Mouse (Mus musculus) cerebellum, postnatal 25 days (tissue): ENCODE measurements around the gene Gpc3.

ENCODE experiments used
- DNase-seq, 2 experiments: peaks; one replicate each; pipeline ENCODE4 v3.0.0; 2021; ENCODE audit warnings: mixed read lengths in 2 of 2

Gpc3 gene

DNA sequence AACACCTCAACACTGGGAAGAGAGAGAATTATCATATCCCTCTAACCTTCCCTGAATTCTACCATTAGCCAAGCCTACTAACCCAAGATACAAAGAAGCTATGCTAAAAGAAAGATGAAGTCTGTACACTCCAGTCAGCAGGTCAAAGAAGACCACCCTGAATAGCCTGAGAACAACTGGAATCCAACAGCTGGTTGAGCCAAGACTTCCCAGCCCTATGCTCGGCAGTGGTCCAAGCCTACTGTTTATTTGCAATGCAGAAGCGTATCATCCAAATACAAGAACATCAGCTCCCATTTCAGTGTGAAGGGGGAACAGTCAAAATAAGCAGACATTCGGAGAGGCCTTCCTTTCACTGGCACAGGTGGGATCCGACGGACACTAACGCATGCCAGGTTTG is 56.3 kb downstream of the Gpc3 start:
- DNase-seq: no peak

DNA sequence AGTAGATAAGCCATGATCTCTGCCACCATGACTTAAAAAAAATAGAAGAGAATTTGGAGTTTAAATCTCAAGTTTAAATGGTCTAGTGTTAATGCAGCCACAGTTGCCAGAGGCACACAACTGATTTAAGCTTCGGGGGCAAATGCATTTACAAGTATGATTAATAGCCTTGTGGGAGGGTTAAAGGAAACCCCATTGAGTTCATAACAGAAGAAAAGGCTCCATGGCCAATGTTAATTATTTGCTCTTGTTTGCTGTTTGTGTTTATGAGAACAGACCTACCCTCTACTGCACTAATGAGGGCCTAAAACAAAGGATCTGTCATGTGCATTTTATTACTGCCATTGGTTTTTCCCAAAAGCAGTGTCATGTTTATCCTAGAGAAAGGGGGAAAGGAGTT is 62.5 kb downstream of the Gpc3 start:
- no peak for DNase-seq

GRCm38 (mm10) chrX:52544623-52545022 is 69.1 kb downstream of the Gpc3 start:
- no peak for DNase-seq

DNA sequence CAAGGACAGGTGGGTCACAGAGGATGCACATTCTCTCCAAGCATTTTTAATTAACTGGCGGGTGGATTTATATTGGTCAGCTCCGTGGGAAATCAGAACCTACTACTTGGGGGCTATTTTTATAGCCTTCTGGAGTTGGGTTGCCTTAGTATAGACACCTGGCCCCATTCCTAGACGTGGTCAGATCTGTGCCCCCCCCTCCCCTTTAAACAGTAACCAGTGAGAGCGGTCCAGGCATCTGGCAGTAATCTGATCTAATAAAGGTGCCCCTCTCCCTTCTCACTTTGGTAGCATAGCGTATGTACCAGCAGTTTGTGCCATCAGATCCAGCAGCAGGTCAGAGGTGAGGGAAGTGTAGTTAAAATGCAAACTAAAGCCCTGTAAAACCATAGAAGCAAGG is 76.5 kb downstream of the Gpc3 start:
- DNase-seq: no peak

DNA sequence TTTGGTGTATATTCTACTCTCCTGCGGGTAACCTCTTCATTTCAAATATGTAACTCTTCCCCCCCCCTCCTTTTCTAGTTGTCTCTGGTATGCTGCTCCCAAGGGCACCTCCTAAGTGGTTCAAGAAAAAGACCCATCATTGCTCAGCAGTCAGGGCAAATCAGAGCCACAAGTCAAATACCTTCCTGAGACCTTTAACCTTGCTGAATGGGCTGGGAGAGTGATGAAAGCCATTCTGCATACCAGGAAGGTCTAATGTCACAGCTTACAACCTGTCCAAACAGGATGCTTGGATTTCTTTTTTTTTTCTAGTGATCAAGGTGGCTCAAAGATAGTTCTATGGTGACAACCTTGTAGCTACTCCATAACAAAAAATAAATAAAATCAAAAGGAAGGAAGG is 80.0 kb downstream of the Gpc3 start:
- no peak for DNase-seq

DNA sequence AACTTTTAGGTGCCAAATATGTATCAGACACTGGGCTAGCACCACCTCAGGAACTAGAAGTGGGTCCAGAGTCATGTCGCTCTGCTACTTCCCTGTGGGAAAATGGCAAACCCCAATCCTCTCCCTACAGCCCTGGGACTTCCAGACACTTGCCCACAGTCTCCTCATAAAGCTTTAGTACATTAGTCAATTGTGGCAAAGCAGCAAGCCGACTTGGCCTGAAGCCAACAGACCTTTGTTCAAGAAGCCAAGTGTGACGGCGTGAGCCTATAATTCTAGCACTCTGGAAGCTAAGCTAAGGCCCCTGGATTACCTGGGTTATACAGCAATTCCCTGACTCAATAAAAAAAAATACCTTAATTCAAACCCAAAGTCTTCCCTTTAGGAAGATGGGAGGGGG is 80.7 kb downstream of the Gpc3 start:
- peak in 1 of 2 experiments; percentile 13 for DNase-seq

- DNase-seq: no peak
Measured at GRCm38 (mm10) chrX:52532124-52532523, 81.6 kb downstream of the Gpc3 start.

- no peak for DNase-seq
Measured at GRCm38 (mm10) chrX:52526086-52526485, 87.7 kb downstream of the Gpc3 start.

DNA sequence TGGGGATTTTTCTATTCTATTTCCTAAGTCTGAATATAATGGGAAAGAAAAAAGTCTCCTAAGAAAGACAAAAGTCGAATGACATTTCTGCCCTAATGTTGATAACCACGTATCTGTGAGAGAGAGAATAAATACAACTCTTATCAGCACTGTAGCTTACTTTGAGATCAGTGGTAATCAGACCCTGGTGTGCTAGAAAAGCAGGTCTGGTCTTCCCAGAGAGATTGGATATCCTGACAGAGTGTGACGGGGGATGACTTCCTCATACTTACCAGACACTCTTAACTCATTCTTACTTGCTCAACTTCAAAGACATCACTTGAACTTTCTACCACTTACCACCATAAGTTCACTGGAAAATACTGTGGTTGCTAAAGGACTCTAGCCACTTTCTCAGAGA is 88.6 kb downstream of the Gpc3 start:
- no peak for DNase-seq

- no peak for DNase-seq
Measured at GRCm38 (mm10) chrX:52514553-52514952, 99.2 kb downstream of the Gpc3 start.

DNA sequence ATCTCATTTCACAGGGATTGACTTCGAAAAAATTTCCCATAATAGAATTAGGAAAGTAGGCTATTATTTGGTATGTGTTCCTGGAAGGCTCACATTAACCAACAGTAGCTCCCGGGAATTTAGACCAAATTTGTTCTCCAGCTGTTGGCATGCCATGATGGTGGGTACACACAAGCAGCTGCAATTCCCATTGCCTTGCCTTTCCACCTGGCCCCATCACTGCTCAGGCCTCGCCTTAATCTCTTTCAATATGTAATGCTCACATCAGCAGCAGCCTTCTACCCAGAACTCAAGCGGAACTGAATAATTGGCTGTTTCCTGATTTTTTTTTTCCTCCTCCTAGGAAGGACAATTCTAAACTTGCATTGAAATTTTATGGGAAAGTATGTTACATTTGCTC is 102.6 kb downstream of the Gpc3 start:
- no peak for DNase-seq

GRCm38 (mm10) chrX:52503857-52504256 is 109.9 kb downstream of the Gpc3 start:
- no peak for DNase-seq

- DNase-seq: no peak
Measured at GRCm38 (mm10) chrX:52489461-52489860, 124.3 kb downstream of the Gpc3 start.

GRCm38 (mm10) chrX:52455074-52455588 is 158.6 kb downstream of the Gpc3 start:
- DNase-seq: no peak

- peak; percentile 67 to 68 for DNase-seq
Measured at GRCm38 (mm10) chrX:52453445-52454182, 160.1 kb downstream of the Gpc3 start.

- no peak for DNase-seq
Measured at GRCm38 (mm10) chrX:52449177-52449576, 164.6 kb downstream of the Gpc3 start.

DNA sequence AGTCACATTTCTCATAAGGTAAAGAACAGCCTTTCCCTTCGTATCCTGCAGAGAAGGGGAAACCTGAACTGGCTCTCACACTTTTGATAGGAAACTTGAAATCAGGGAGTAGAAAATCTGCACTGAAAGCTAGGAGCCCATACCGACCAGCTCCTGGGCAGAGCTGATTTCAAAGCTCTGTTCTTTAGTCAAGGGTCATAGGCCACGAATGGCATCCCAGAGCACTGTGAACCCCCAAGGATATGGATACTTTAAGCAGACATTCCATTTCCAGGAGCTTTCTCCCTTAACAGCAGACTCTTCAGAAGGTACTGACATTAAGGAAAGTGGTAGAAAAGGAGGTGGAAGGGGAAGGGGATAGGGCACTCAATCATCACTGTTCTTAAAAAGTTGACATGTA is 165.3 kb downstream of the Gpc3 start:
- DNase-seq: no peak

- DNase-seq: no peak
Measured at GRCm38 (mm10) chrX:52446530-52446929, 167.2 kb downstream of the Gpc3 start.

- DNase-seq: no peak
Measured at GRCm38 (mm10) chrX:52444977-52445376, 168.8 kb downstream of the Gpc3 start.

- DNase-seq: peak in 1 of 2 experiments; percentile 5
Measured at GRCm38 (mm10) chrX:52441798-52442197, 172.0 kb downstream of the Gpc3 start.

DNA sequence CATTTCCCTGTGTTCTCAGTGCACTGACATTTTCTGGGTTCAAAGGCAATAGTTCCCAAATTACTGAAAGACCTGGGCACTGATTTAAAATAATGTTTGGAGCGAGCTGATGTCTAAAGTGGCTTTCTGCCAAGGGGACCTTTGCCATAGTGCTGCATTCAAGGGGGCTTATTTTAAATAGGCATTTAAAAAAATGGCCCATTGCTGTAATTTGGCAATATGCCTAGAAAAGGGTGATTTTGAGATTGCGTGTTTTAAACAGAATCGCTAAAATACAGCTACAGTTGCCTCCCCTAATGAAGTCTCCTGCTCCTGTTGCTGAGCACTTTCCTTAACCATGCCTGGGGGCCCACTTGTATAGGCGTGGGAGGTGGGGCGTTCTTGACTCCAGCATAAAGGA is 174.3 kb downstream of the Gpc3 start:
- DNase-seq: no peak

DNA sequence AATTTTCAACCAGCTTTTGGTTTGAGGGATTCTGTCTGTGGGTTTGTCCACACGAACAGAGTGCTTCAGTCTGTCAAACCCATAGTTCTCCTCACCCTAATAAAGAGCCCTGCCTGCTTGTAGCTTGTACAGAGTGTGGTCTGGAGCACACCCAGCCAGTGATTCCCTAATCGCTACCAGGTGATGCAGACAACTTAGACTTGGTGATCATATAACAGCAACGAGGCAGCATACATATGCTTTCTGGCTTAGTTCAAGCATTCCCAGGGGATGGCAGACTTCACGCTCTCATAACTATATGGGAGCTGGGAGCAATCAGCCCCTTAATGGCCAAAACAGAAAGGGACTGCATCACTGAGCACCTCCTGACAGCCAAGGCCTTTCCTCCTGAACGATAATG is 188.1 kb downstream of the Gpc3 start:
- DNase-seq: no peak

- DNase-seq: no peak
Measured at GRCm38 (mm10) chrX:52419850-52420249, 193.9 kb downstream of the Gpc3 start.

DNA sequence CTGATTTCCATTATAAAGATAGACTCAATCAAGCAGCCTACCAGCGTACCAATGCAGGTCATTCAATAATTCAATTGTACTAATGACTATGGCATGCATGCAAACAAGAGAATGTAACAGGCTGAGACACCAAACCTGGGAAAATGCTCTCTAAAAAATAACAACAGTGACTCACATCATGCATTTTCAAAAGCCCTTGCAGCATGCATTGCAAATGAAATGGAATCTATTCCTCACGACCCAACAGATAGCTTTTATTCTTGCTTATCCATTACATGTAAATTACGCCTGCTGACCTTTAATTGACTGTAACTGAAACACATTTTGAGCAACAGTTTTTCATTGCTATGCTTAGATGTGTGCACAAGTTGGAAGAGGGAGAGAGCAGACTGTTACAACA is 200.8 kb downstream of the Gpc3 start:
- DNase-seq: no peak

GRCm38 (mm10) chrX:52401188-52401587 is 212.6 kb downstream of the Gpc3 start:
- DNase-seq: no peak
